Mouse (Mus musculus) forebrain, embryonic 14.5 days (tissue): ENCODE measurements around the gene Pdcl2. TPM values are rescaled to one million over a fixed set of nuclear protein-coding genes. Genes with fewer than 3 reads are reported as not detected.

Experiments
- ATAC-seq: fragments of 200-750 bp; cut with Nextera tagmentation; 2 replicates; pipeline ENCODE4 v1.8.0; 2017; ENCODE audit warnings: mild to moderate bottlenecking, moderate library complexity
- DNase-seq: peaks from one replicate; pipeline ENCODE4 v3.0.0-alpha.2; 2015; ENCODE audit warnings: low spot score
- H3K27ac ChIP-seq: fragments of 300-500 bp; sonication (generic); 2 replicates; pipeline ENCODE4 v1.5.1; 2014; ENCODE audit warnings: low read depth, mild to moderate bottlenecking, control low read depth, low read length, moderate library complexity
- H3K27me3 ChIP-seq: fragments of 300-500 bp; sonication (generic); replicated peaks from 2 replicates; pipeline ENCODE4 v1.6.1; 2014; ENCODE audit warnings: low read length, control low read depth, mixed read lengths; ENCODE audit not compliant: control insufficient read depth, insufficient read depth
- H3K36me3 ChIP-seq: fragments of 300-500 bp; sonication (generic); 2 replicates; pipeline ENCODE4 v1.6.1; 2014; ENCODE audit warnings: low read length, control low read depth; ENCODE audit not compliant: control insufficient read depth, insufficient read depth
- H3K4me1 ChIP-seq: fragments of 300-500 bp; sonication (generic); 2 replicates; pipeline ENCODE4 v1.6.1; 2014; ENCODE audit warnings: antibody characterized with exemption, low read length, control low read depth; ENCODE audit not compliant: control insufficient read depth, insufficient read depth
- H3K4me2 ChIP-seq: fragments of 300-500 bp; sonication (generic); 2 replicates; pipeline ENCODE4 v1.6.1; 2014; ENCODE audit warnings: mild to moderate bottlenecking, control low read depth, low read length
- H3K4me3 ChIP-seq: fragments of 300-500 bp; sonication (generic); 2 replicates; pipeline ENCODE4 v1.5.1; 2014; ENCODE audit warnings: low read depth, low read length, control low read depth
- H3K9ac ChIP-seq: fragments of 300-500 bp; sonication (generic); 2 replicates; pipeline ENCODE4 v1.6.1; 2014; ENCODE audit warnings: mild to moderate bottlenecking, low read length, control low read depth, moderate library complexity
- H3K9me3 ChIP-seq: fragments of 300-500 bp; sonication (generic); replicated peaks from 2 replicates; pipeline ENCODE4 v1.6.1; 2016; ENCODE audit warnings: low read length, control low read depth, mixed read lengths; ENCODE audit not compliant: control insufficient read depth
- WGBS: fragments of 180-500 bp; shearing (Covaris S2); extraction: QIAGEN DNeasy Blood & Tissue Kit; methylation state at CpG from one replicate; pipeline ENCODE4 v1.1.7; 2014; 5-methylcytosine and 5-hydroxymethylcytosine counted together
- polyA plus RNA-seq: library from polyadenylated mRNA; unstranded; fragments of >200 nt; fragmentation: Nextera tagmentation; extraction: Ambion mirVana; gene quantifications from 2 replicates; pipeline ENCODE4 v1.2.1, GENCODE M21; 2014

Pdcl2 gene
- polyA plus RNA-seq = not detected in 2 replicates

- ATAC-seq = no peak
- no peak within 1 kb of the TSS for H3K4me3 ChIP-seq
- H3K27me3 ChIP-seq = no peaks in the 10 kb centered on the region
- H3K27ac ChIP-seq = no peak within 1 kb of the TSS
- no peak for DNase-seq
- WGBS = 92% methylated on average over 7 of the region's 7 CpGs
- H3K36me3 ChIP-seq = no peaks in the 10 kb centered on the region
- no peaks in the 10 kb centered on the region for H3K9me3 ChIP-seq
- no peaks in the 10 kb centered on the region for H3K4me1 ChIP-seq
- H3K4me2 ChIP-seq = no peak within 1 kb of the TSS
- no peak within 1 kb of the TSS for H3K9ac ChIP-seq
Measured at GRCm38 (mm10) chr5:76330953-76331352, at the start of gene Pdcl2. Pdcl2 (minus strand) TSS chr5:76331156.

DNA sequence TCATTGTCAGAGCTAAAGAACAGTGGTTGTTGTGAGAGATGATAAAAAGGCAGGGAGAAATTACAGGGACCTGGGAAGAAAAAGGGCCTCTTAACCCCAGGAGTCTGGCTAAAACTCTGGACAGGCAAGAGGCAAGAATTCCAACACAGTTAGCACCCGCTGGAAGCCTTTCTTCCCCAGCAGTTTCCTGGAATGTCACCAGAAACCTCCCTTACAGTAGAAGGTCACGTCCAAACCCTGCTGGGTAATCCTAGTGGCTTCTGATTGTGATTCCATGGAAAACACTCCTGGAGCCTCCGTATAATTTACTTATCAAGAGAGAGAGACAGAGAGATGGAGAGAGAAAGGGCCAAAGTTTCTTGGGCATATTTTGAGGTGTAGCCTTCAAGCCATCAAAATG lies 48.3 kb upstream of the Pdcl2 start:
- H3K4me2 ChIP-seq = no peak overlapping the region
- no peaks in the 10 kb centered on the region for H3K9me3 ChIP-seq
- H3K4me1 ChIP-seq = no peaks in the 10 kb centered on the region
- DNase-seq (no peak), ATAC-seq (no peak)
- no peaks in the 10 kb centered on the region for H3K36me3 ChIP-seq
- WGBS = 49% methylated on average over 3 of the region's 3 CpGs
- no peak overlapping the region for H3K4me3 ChIP-seq
- H3K9ac ChIP-seq = no peak overlapping the region
- no peak overlapping the region for H3K27ac ChIP-seq
- H3K27me3 ChIP-seq = no peaks in the 10 kb centered on the region

- DNase-seq (no peak), ATAC-seq (no peak)
- no peak overlapping the region for H3K9ac ChIP-seq
- no peaks in the 10 kb centered on the region for H3K4me1 ChIP-seq
- no peaks in the 10 kb centered on the region for H3K36me3 ChIP-seq
- H3K4me2 ChIP-seq = no peak overlapping the region
- no peak overlapping the region for H3K27ac ChIP-seq
- H3K4me3 ChIP-seq = no peak overlapping the region
- H3K27me3 ChIP-seq = peaks cover 3% of the 10 kb centered on the region; the same call in 1 of the 2 replicates
- H3K9me3 ChIP-seq = no peaks in the 10 kb centered on the region
- WGBS = 87% methylated on average over 8 of the region's 8 CpGs
Measured at GRCm38 (mm10) chr5:76369215-76369840, 38.4 kb upstream of the Pdcl2 start.

- H3K27me3 ChIP-seq = peaks cover 11% of the 10 kb centered on the region
- H3K4me1 ChIP-seq = peaks cover 6% of the 10 kb centered on the region; the same call in 1 of the 2 replicates
- H3K9me3 ChIP-seq = no peaks in the 10 kb centered on the region
- 41% methylated on average over 5 of the region's 5 CpGs for WGBS
- H3K9ac ChIP-seq = no peak overlapping the region
- ATAC-seq (no peak), DNase-seq (no peak)
- no peak overlapping the region for H3K4me2 ChIP-seq
- no peaks in the 10 kb centered on the region for H3K36me3 ChIP-seq
- no peak overlapping the region for H3K4me3 ChIP-seq
- H3K27ac ChIP-seq = no peak overlapping the region
Measured at GRCm38 (mm10) chr5:76365406-76365805, 34.5 kb upstream of the Pdcl2 start.

GRCm38 (mm10) chr5:76363453-76364104 lies 32.6 kb upstream of the Pdcl2 start, which contains the start of gene Nmu:
Nmu (minus strand) TSS chr5:76363788.
- Histone ChIP-seq H3K27ac (no peak within 1 kb of the TSS), H3K27me3 (peaks cover 11% of the 10 kb centered on the region), H3K9ac (peak within 1 kb of the TSS; percentile 29; the same call in 1 of the 2 replicates), H3K4me1 (peaks cover 6% of the 10 kb centered on the region; the same call in 1 of the 2 replicates), H3K9me3 (no peaks in the 10 kb centered on the region), H3K4me3 (peak within 1 kb of the TSS; percentile 24), H3K4me2 (peak within 1 kb of the TSS; percentile 57), H3K36me3 (no peaks in the 10 kb centered on the region)
- no peak for ATAC-seq
- no peak for DNase-seq
- WGBS = 4% methylated on average over 35 of the region's 35 CpGs

DNA sequence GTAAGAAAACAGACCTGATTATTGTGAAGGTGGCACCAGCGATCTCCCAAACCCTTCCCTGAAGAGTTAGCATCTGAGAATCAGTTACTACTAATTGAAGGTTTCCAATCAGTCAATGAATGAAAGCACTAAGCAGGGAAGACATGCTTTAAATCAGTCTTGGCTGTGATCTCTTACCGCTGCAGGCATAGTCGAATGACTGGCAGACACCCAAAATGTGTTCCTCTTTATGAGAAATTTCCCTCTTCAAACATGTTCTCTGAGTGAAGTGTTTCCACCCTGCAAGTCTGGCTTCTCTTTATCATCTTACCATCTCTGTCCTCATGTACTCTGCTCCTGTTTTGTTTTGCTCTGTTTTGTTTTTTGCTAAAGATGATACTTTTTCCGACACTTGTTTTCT lies 29.8 kb upstream of the Pdcl2 start:
- 66% methylated on average over 4 of the region's 4 CpGs for WGBS
- no peak overlapping the region for H3K27ac ChIP-seq
- peaks cover 11% of the 10 kb centered on the region for H3K27me3 ChIP-seq
- H3K9me3 ChIP-seq = no peaks in the 10 kb centered on the region
- H3K4me1 ChIP-seq = peaks cover 6% of the 10 kb centered on the region; the same call in 1 of the 2 replicates
- no peak overlapping the region for H3K4me2 ChIP-seq
- ATAC-seq = no peak
- no peak overlapping the region for H3K4me3 ChIP-seq
- H3K36me3 ChIP-seq = no peaks in the 10 kb centered on the region
- H3K9ac ChIP-seq = no peak overlapping the region
- peak; percentile 54 for DNase-seq

GRCm38 (mm10) chr5:76360057-76360456 lies 29.1 kb upstream of the Pdcl2 start:
- Histone ChIP-seq H3K4me2 (no peak overlapping the region), H3K9me3 (no peaks in the 10 kb centered on the region), H3K36me3 (no peaks in the 10 kb centered on the region), H3K4me3 (no peak overlapping the region), H3K27ac (no peak overlapping the region), H3K4me1 (peaks cover 6% of the 10 kb centered on the region; the same call in 1 of the 2 replicates), H3K27me3 (peaks cover 11% of the 10 kb centered on the region), H3K9ac (no peak overlapping the region)
- WGBS = 69% methylated on average over 1 of the region's 1 CpGs
- DNase-seq = no peak
- no peak for ATAC-seq

DNA sequence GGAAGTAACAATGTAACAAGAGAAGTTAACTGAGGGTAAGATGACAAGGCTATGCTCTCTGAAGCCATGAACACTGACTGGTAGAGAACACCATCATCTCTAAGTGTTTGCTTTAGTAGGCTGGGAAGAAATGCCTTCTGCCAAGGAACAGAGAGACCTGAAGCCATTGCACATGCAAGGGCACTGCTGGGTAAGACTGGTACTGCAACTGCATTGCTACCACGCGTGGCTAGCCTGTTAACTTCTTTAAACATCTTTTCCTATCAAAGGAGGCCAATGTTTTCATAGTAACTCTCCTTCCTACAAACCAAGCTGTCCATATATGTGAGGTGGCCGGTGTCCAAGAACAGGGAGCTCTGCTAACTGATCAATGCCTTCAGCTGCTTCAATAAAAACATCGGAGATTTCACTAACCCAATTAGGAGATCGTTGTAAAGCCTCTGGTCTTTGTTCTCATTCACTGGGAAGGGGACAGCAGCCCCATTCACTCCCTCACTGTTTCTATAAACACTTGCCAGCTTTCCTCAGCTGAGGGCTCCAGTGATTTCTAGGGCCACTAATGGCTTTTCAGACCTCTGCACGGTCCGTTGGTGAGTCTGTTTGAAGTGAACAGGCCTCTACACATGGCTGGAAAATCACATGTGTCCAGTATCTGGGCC lies 21.1 kb upstream of the Pdcl2 start:
- Histone ChIP-seq H3K9ac (no peak overlapping the region), H3K36me3 (no peaks in the 10 kb centered on the region), H3K4me2 (no peak overlapping the region), H3K27me3 (no peaks in the 10 kb centered on the region), H3K9me3 (no peaks in the 10 kb centered on the region), H3K4me3 (no peak overlapping the region), H3K27ac (no peak overlapping the region), H3K4me1 (no peaks in the 10 kb centered on the region; the same call in 1 of the 2 replicates)
- DNase-seq (peak; percentile 84), ATAC-seq (peak; percentile 90)
- 5% methylated on average over 7 of the region's 7 CpGs for WGBS

- Histone ChIP-seq H3K36me3 (no peaks in the 10 kb centered on the region), H3K4me3 (no peak overlapping the region), H3K4me2 (no peak overlapping the region), H3K27ac (no peak overlapping the region), H3K9ac (no peak overlapping the region), H3K4me1 (peaks cover 1% of the 10 kb centered on the region), H3K9me3 (no peaks in the 10 kb centered on the region), H3K27me3 (no peaks in the 10 kb centered on the region)
- 84% methylated on average over 5 of the region's 5 CpGs for WGBS
- no peak for ATAC-seq
- no peak for DNase-seq
Measured at GRCm38 (mm10) chr5:76351537-76351936, 20.6 kb upstream of the Pdcl2 start.
